Mouse (Mus musculus): ENCODE results near the gene Cstf3. TPM values are rescaled to one million over a fixed set of nuclear protein-coding genes. Genes with fewer than 3 reads are reported as not detected.

Gene Cstf3
- polyA plus RNA-seq, 1 experiment = 10.0 TPM

GRCm38 (mm10) chr2:104711585-104712485 is 121.5 kb downstream of the Cstf3 start, which contains the start of gene Tcp11l1:
Tcp11l1 (minus strand) TSS chr2:104712169.
- no peak for DNase-seq (ENCODE audit: low read depth)

GRCm38 (mm10) chr2:104712486-104712809 is 122.1 kb downstream of the Cstf3 start:
- DNase-seq (ENCODE audit: low read depth) = no peak

GRCm38 (mm10) chr2:104714254-104714691 is 124.0 kb downstream of the Cstf3 start:
- no peak for DNase-seq (ENCODE audit: low read depth)

Other genes starting within 250 kb of the Cstf3 start
- gene D430041D05Rik, start 179.5 kb upstream of the Cstf3 start, polyA plus RNA-seq (2012; rRNA removed) = 1.0 and 2.7 TPM in 2 replicates
- 46.9 and 53.3 TPM in 2 replicates for gene Hipk3, start 96.1 kb upstream of the Cstf3 start, polyA plus RNA-seq (2012; rRNA removed)
- gene Tcp11l1, start 121.6 kb downstream of the Cstf3 start, polyA plus RNA-seq (2012; rRNA removed) = 9.2 and 20.2 TPM in 2 replicates
- gene Pin1rt1, start 125.9 kb downstream of the Cstf3 start, polyA plus RNA-seq (2012; rRNA removed) = 0.28 and 0.53 TPM in 2 replicates
- gene Depdc7, start 152.4 kb downstream of the Cstf3 start, polyA plus RNA-seq (2012; rRNA removed) = 21.2 and 25.3 TPM in 2 replicates
- gene Qser1, start 226.2 kb downstream of the Cstf3 start, polyA plus RNA-seq (2012; rRNA removed) = 5.1 and 5.9 TPM in 2 replicates

Measured in gonadal fat pad, adult 2 months (tissue).